Mouse (Mus musculus): ENCODE measurements around the gene Hck. TPM values are rescaled to one million over a fixed set of nuclear protein-coding genes. Genes with fewer than 3 reads are reported as not detected.

Gene Hck
- polyA plus RNA-seq, 1 experiment from 2014 or later, result 1.3 TPM

- no peak for ATAC-seq
- H3K36me3 ChIP-seq, result peaks cover 99% of the 10 kb centered on the region
- H3K9ac ChIP-seq (replicated peaks), result no peak overlapping the region
- no peaks in the 10 kb centered on the region for H3K27me3 ChIP-seq
- no peak overlapping the region for H3K4me3 ChIP-seq (replicated peaks)
- no peak overlapping the region for H3K27ac ChIP-seq
- 96% methylated on average over 2 of the region's 2 CpGs for WGBS
- no peak overlapping the region for H3K4me2 ChIP-seq (replicated peaks)
- H3K4me1 ChIP-seq (replicated peaks), result no peaks in the 10 kb centered on the region
- no peaks in the 10 kb centered on the region for H3K9me3 ChIP-seq
These were observed 79.6 kb downstream of the Hck start for GRCm38 (mm10) chr2:153187848-153188247.

- H3K9ac ChIP-seq (replicated peaks), result no peak overlapping the region
- no peak for ATAC-seq
- peaks cover 93% of the 10 kb centered on the region for H3K36me3 ChIP-seq
- no peaks in the 10 kb centered on the region for H3K4me1 ChIP-seq (replicated peaks)
- H3K4me2 ChIP-seq (replicated peaks), result no peak overlapping the region
- no peaks in the 10 kb centered on the region for H3K27me3 ChIP-seq
- H3K4me3 ChIP-seq (replicated peaks), result no peak overlapping the region
- 82% methylated on average over 2 of the region's 2 CpGs for WGBS
- no peaks in the 10 kb centered on the region for H3K9me3 ChIP-seq
- H3K27ac ChIP-seq, result no peak overlapping the region
These were observed 83.0 kb downstream of the Hck start for GRCm38 (mm10) chr2:153191242-153191641.

GRCm38 (mm10) chr2:153194255-153194654 is 86.0 kb downstream of the Hck start:
- Histone ChIP-seq H3K4me2 (replicated peaks) (no peak overlapping the region), H3K36me3 (peaks cover 87% of the 10 kb centered on the region), H3K9ac (replicated peaks) (no peak overlapping the region), H3K27ac (no peak overlapping the region), H3K9me3 (no peaks in the 10 kb centered on the region), H3K4me3 (replicated peaks) (no peak overlapping the region), H3K4me1 (replicated peaks) (no peaks in the 10 kb centered on the region), H3K27me3 (no peaks in the 10 kb centered on the region)
- ATAC-seq, result no peak
- WGBS, result 97% methylated on average over 3 of the region's 3 CpGs

GRCm38 (mm10) chr2:153198485-153198884 is 90.2 kb downstream of the Hck start:
- no peaks in the 10 kb centered on the region for H3K9me3 ChIP-seq
- 83% methylated on average over 5 of the region's 5 CpGs for WGBS
- H3K4me2 ChIP-seq (replicated peaks), result no peak overlapping the region
- H3K4me3 ChIP-seq (replicated peaks), result no peak overlapping the region
- H3K27ac ChIP-seq, result no peak overlapping the region
- H3K4me1 ChIP-seq (replicated peaks), result peaks cover 3% of the 10 kb centered on the region; the same call in 1 of the 2 replicates
- no peaks in the 10 kb centered on the region for H3K27me3 ChIP-seq
- peaks cover 81% of the 10 kb centered on the region for H3K36me3 ChIP-seq
- no peak for ATAC-seq
- H3K9ac ChIP-seq (replicated peaks), result no peak overlapping the region

GRCm38 (mm10) chr2:153199114-153199513 is 90.8 kb downstream of the Hck start:
- WGBS, result 91% methylated on average over 2 of the region's 2 CpGs
- H3K4me2 ChIP-seq (replicated peaks), result no peak overlapping the region
- H3K36me3 ChIP-seq, result peaks cover 84% of the 10 kb centered on the region
- no peak overlapping the region for H3K4me3 ChIP-seq (replicated peaks)
- peaks cover 3% of the 10 kb centered on the region; the same call in 1 of the 2 replicates for H3K4me1 ChIP-seq (replicated peaks)
- no peak overlapping the region for H3K9ac ChIP-seq (replicated peaks)
- ATAC-seq, result no peak
- no peaks in the 10 kb centered on the region for H3K9me3 ChIP-seq
- no peaks in the 10 kb centered on the region for H3K27me3 ChIP-seq
- no peak overlapping the region for H3K27ac ChIP-seq

Other genes starting within 250 kb of the Hck start
- 0.06 and 0.07 TPM in 2 replicates for gene Mylk2, start 197.1 kb upstream of the Hck start, polyA plus RNA-seq (2015; fragmentation: Nextera tagmentation; extraction: Ambion mirVana)
- gene Foxs1, start 175.3 kb upstream of the Hck start, polyA plus RNA-seq (2015; fragmentation: Nextera tagmentation; extraction: Ambion mirVana), result 3.4 and 3.6 TPM in 2 replicates
- 3.5 and 6.3 TPM in 2 replicates for gene Dusp15, start 156.8 kb upstream of the Hck start, polyA plus RNA-seq (2015; fragmentation: Nextera tagmentation; extraction: Ambion mirVana)
- 3.4 and 3.9 TPM in 2 replicates for gene Ttll9, start 146.0 kb upstream of the Hck start, polyA plus RNA-seq (2015; fragmentation: Nextera tagmentation; extraction: Ambion mirVana)
- 175 and 193 TPM in 2 replicates for gene Pdrg1, start 93.0 kb upstream of the Hck start, polyA plus RNA-seq (2015; fragmentation: Nextera tagmentation; extraction: Ambion mirVana)
- gene Xkr7, start 76.6 kb upstream of the Hck start, polyA plus RNA-seq (2015; fragmentation: Nextera tagmentation; extraction: Ambion mirVana), result 1.7 and 2.0 TPM in 2 replicates
- 0.79 and 1.6 TPM in 2 replicates for gene Ccm2l, start 42.5 kb upstream of the Hck start, polyA plus RNA-seq (2015; fragmentation: Nextera tagmentation; extraction: Ambion mirVana)
- gene Tm9sf4, start 52.8 kb downstream of the Hck start, polyA plus RNA-seq (2015; fragmentation: Nextera tagmentation; extraction: Ambion mirVana), result 78.6 and 80.0 TPM in 2 replicates
- 22.3 and 23.5 TPM in 2 replicates for gene Tspyl3, start 117.0 kb downstream of the Hck start, polyA plus RNA-seq (2015; fragmentation: Nextera tagmentation; extraction: Ambion mirVana)
- 10.1 and 10.8 TPM in 2 replicates for gene Plagl2, start 133.0 kb downstream of the Hck start, polyA plus RNA-seq (2015; fragmentation: Nextera tagmentation; extraction: Ambion mirVana)
- 5.4 and 5.7 TPM in 2 replicates for gene Pofut1, start 133.1 kb downstream of the Hck start, polyA plus RNA-seq (2015; fragmentation: Nextera tagmentation; extraction: Ambion mirVana)
- gene Kif3b, start 182.9 kb downstream of the Hck start, polyA plus RNA-seq (2015; fragmentation: Nextera tagmentation; extraction: Ambion mirVana), result 15.4 and 15.6 TPM in 2 replicates
- gene Asxl1, start 237.4 kb downstream of the Hck start, polyA plus RNA-seq (2015; fragmentation: Nextera tagmentation; extraction: Ambion mirVana), result 9.9 and 10.4 TPM in 2 replicates

Measured in midbrain, embryonic 13.5 days (tissue).